Mouse (Mus musculus) olfactory bulb, adult 2 months (tissue): Measurements from ENCODE around the gene Slc35b1. TPM values are rescaled to one million over a fixed set of nuclear protein-coding genes. Genes with fewer than 3 reads are reported as not detected.

Source experiments
- H3K27ac ChIP-seq: fragments of 200-500 bp; 2 replicates; pipeline ENCODE4 v1.5.1; 2012; ENCODE audit warnings: low read depth, low read length; ENCODE audit not compliant: insufficient read depth
- H3K4me1 ChIP-seq: fragments of 200-500 bp; 2 replicates; pipeline ENCODE4 v1.6.1; 2012; ENCODE audit warnings: low read length; ENCODE audit not compliant: control insufficient read depth, insufficient read depth
- H3K4me3 ChIP-seq: fragments of 200-500 bp; 2 replicates; pipeline ENCODE4 v1.5.1; 2012; ENCODE audit warnings: mild to moderate bottlenecking, low read depth, low read length, moderate library complexity; ENCODE audit not compliant: insufficient read depth
- CTCF ChIP-seq: fragments of 200-500 bp; IDR thresholded peaks from 2 replicates; pipeline ENCODE4 v1.5.1; 2012; ENCODE audit warnings: low read depth, mild to moderate bottlenecking, low read length, moderate library complexity; ENCODE audit not compliant: insufficient read depth
- POLR2A ChIP-seq: fragments of 200-500 bp; IDR thresholded peaks from 2 replicates; pipeline ENCODE4 v1.6.1; 2012; ENCODE audit warnings: mild to moderate bottlenecking, low read depth, low read length, moderate library complexity; ENCODE audit not compliant: insufficient read depth
- WGBS: fragments of 180-500 bp; shearing (Covaris S2); methylation state at CpG from one replicate; pipeline ENCODE4 v1.1.7; 2018; 5-methylcytosine and 5-hydroxymethylcytosine counted together
- polyA plus RNA-seq: library from polyadenylated mRNA; stranded (reverse); fragments of >200 nt; gene quantifications from 2 replicates; pipeline ENCODE4 v1.2.4, GENCODE M21; 2012; ENCODE audit warnings: low replicate concordance; ENCODE audit not compliant: missing spikeins, insufficient read depth, insufficient read length

Slc35b1 gene
- polyA plus RNA-seq, 1 experiment: not detected

- H3K4me1 ChIP-seq: peaks cover 37% of the 10 kb centered on the region
- H3K27ac ChIP-seq: peak overlapping the region; percentile 62
- H3K4me3 ChIP-seq: no peak overlapping the region
- TF ChIP-seq CTCF (no peak), POLR2A (no peak)
- WGBS: 28% methylated on average over 15 of the region's 15 CpGs
Observed at GRCm38 (mm10) chr11:95369964-95370890, 14.3 kb upstream of the Slc35b1 start.

- Histone ChIP-seq H3K4me3 (no peak overlapping the region), H3K27ac (no peak overlapping the region), H3K4me1 (peaks cover 29% of the 10 kb centered on the region)
- TF ChIP-seq CTCF: no peak
- TF ChIP-seq POLR2A: no peak
- 98% methylated on average over 7 of the region's 7 CpGs for WGBS
Observed at GRCm38 (mm10) chr11:95371182-95371581, 13.3 kb upstream of the Slc35b1 start.

- Histone ChIP-seq H3K27ac (0 out of 2 replicates have a peak overlapping the region, but pooled peaks have one; percentile 46), H3K4me3 (no peak overlapping the region), H3K4me1 (peaks cover 19% of the 10 kb centered on the region)
- WGBS: 45% methylated on average over 9 of the region's 9 CpGs
- TF ChIP-seq POLR2A (no peak), CTCF (no peak)
Observed at GRCm38 (mm10) chr11:95378926-95379325, 5.6 kb upstream of the Slc35b1 start.

GRCm38 (mm10) chr11:95379552-95379951 lies 4.9 kb upstream of the Slc35b1 start:
- peak overlapping the region; percentile 6 for H3K27ac ChIP-seq

GRCm38 (mm10) chr11:95380711-95381110 lies 3.8 kb upstream of the Slc35b1 start:
- Histone ChIP-seq H3K4me3 (no peak overlapping the region), H3K27ac (no peak overlapping the region), H3K4me1 (peaks cover 21% of the 10 kb centered on the region)
- TF ChIP-seq CTCF: no peak
- TF ChIP-seq POLR2A: no peak
- 94% methylated on average over 7 of the region's 7 CpGs for WGBS

More at GRCm38 (mm10) chr11:95379552-95379951, 4.9 kb upstream of the Slc35b1 start:
- no peak for TF ChIP-seq CTCF
- no peak for TF ChIP-seq POLR2A
- Histone ChIP-seq H3K4me3 (no peak overlapping the region), H3K4me1 (peaks cover 21% of the 10 kb centered on the region)
- 57% methylated on average over 5 of the region's 5 CpGs for WGBS

- Histone ChIP-seq H3K27ac (no peak overlapping the region), H3K4me3 (no peak overlapping the region), H3K4me1 (peaks cover 21% of the 10 kb centered on the region)
- TF ChIP-seq POLR2A (no peak), CTCF (no peak)
- 93% methylated on average over 1 of the region's 1 CpGs for WGBS
Observed at GRCm38 (mm10) chr11:95381146-95381545, 3.3 kb upstream of the Slc35b1 start.

- Histone ChIP-seq H3K27ac (no peak overlapping the region), H3K4me3 (no peak overlapping the region), H3K4me1 (peaks cover 25% of the 10 kb centered on the region)
- TF ChIP-seq POLR2A: no peak
- no peak for TF ChIP-seq CTCF
- 82% methylated on average over 5 of the region's 5 CpGs for WGBS
Observed at GRCm38 (mm10) chr11:95383331-95383986, 1.0 kb upstream of the Slc35b1 start.

- Histone ChIP-seq H3K27ac (no peak overlapping the region), H3K4me1 (peaks cover 20% of the 10 kb centered on the region), H3K4me3 (peak overlapping the region; percentile 38)
- TF ChIP-seq CTCF (no peak), POLR2A (no peak)
- 32% methylated on average over 9 of the region's 9 CpGs for WGBS
Observed at GRCm38 (mm10) chr11:95384004-95384318, 531 bp upstream of the Slc35b1 start.

GRCm38 (mm10) chr11:95384973-95385320 lies 455 bp downstream of the Slc35b1 start:
- H3K27ac ChIP-seq: peak overlapping the region; percentile 99
- 1% methylated on average over 14 of the region's 14 CpGs for WGBS
- no peak for TF ChIP-seq POLR2A

More at GRCm38 (mm10) chr11:95384973-95385320, 455 bp downstream of the Slc35b1 start:
- Histone ChIP-seq H3K4me3 (peak overlapping the region; percentile 93), H3K4me1 (peaks cover 17% of the 10 kb centered on the region)
